Mouse (Mus musculus): ENCODE measurements around the gene 2310022B05Rik. TPM values are rescaled to one million over a fixed set of nuclear protein-coding genes. Genes with fewer than 3 reads are reported as not detected.

Gene 2310022B05Rik
- 10 to 100 TPM; 46.3 to 63.8 TPM for polyA plus RNA-seq (2012; fragmentation: generic; extraction: Trizol)

DNA sequence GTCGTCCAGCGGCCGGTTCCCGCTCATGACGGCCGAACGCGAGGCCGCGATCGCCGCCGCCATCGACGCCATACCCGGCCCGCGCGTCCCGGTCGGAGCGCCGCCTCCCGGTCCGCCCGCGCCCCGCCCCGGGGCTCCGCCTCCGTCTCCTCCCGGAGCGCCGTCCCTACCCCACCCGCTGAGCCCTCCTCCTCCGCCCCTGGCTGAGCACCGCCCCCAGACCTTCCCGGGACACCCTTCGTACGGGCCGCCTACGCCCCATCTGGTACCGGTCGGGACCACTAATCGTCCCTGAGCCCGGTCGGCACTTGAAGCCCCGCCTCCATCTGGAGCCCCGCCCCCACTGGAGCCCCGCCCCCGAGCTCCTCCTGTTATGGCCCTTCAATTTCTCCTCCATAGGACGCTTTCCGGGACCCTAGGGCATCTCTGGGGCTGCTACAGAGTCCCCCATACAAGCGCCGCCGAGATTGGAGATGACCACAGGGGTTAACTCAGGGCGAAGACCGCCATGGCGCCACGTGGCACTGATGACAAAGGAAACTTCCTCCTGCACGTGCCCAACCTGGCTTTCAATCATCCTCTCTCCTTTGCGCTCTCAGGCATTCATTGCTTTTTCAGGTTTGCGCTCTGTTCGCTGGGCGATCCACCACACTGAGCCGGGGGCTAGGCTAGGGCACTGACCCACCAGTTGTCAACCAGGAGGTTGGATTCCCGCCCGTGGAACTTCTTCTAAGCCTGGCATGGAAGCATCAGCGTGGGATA, at the start of gene 2310022B05Rik:
2310022B05Rik (minus strand) TSS at position 258 of the 762 bp plus-strand sequence.

Other genes with a start within 250 kb of the 2310022B05Rik start
- gene Pgbd5, start 223.7 kb downstream of the 2310022B05Rik start, polyA plus RNA-seq (2012; fragmentation: generic; extraction: Trizol), result not detected
- gene Cog2, start 142.6 kb downstream of the 2310022B05Rik start, polyA plus RNA-seq (2012; fragmentation: generic; extraction: Trizol), result 10 to 100 TPM in 1 of 2 experiments, 1 to 10 TPM in 1; 8.2 to 20.6 TPM
- gene Agt, start 93.7 kb downstream of the 2310022B05Rik start, polyA plus RNA-seq (2012; fragmentation: generic; extraction: Trizol), result under 1 TPM; 0.06 to 0.47 TPM
- gene Capn9, start 87.3 kb downstream of the 2310022B05Rik start, polyA plus RNA-seq (2012; fragmentation: generic; extraction: Trizol), result under 1 TPM in 1 of 2 experiments, not detected in 1; 0.02 TPM
- gene Ttc13, start 58.6 kb upstream of the 2310022B05Rik start, polyA plus RNA-seq (2012; fragmentation: generic; extraction: Trizol), result 10 to 100 TPM in 1 of 2 experiments, 1 to 10 TPM in 1; 3.7 to 17.1 TPM
- gene Arv1, start 58.8 kb upstream of the 2310022B05Rik start, polyA plus RNA-seq (2012; fragmentation: generic; extraction: Trizol), result 1 to 10 TPM; 3.6 to 5.2 TPM
- under 1 TPM; 0.02 to 0.26 TPM for gene Fam89a, start 88.5 kb upstream of the 2310022B05Rik start, polyA plus RNA-seq (2012; fragmentation: generic; extraction: Trizol)
- gene Trim67, start 129.7 kb upstream of the 2310022B05Rik start, polyA plus RNA-seq (2012; fragmentation: generic; extraction: Trizol), result under 1 TPM in 1 of 2 experiments, not detected in 1; under 0.01 TPM
- gene Gnpat, start 199.7 kb upstream of the 2310022B05Rik start, polyA plus RNA-seq (2012; fragmentation: generic; extraction: Trizol), result 10 to 100 TPM; 25.5 to 43.4 TPM
- gene 2810004N23Rik, start 199.8 kb upstream of the 2310022B05Rik start, polyA plus RNA-seq (2012; fragmentation: generic; extraction: Trizol), result 10 to 100 TPM; 11.0 to 14.8 TPM
- 1 to 10 TPM; 2.1 to 5.5 TPM for gene Exoc8, start 234.3 kb upstream of the 2310022B05Rik start, polyA plus RNA-seq (2012; fragmentation: generic; extraction: Trizol)
- 1 to 10 TPM in 1 of 2 experiments, under 1 TPM in 1; 0.75 to 7.4 TPM for gene Sprtn, start 234.5 kb upstream of the 2310022B05Rik start, polyA plus RNA-seq (2012; fragmentation: generic; extraction: Trizol)